Mouse (Mus musculus): ENCODE measurements around the gene Braf.

The Braf gene

DNA sequence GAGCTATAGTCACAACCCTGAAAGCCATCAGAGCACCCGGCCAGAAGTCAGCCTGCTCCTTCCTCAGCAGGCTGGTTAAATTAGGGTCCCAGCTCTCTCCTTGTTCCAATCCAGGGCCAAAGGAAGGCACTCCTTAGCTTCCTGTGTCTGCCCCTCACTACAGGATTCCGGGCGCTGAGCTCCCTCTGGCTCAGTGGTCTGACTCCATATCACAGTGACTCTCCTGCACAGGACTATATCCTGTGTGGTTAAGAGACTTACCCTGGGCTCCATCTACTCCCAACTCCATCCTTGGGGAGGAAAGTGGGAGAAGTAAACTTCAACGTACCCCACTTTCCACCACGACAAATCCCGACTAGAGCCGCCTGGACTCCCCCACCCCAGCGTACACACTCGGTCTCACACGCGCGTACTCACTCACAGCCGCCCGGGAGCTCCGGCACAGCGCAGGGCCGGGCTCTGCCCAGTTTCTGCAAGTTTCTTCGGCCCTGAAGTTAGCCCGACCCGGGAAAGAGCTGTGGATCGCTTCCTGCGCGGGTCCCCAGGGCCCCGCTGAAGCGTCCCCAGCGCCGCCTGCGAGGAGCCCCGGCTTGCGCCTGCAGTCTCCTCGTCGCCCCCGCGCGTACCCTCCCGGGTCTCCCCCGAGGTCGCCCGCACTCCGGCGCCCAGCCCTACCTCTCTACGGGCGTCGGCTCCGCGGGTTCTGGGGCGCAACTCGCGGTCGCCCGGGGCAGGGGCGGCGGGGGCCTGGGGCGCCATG lies 168.2 kb downstream of the Braf start:
- peak; percentile 9 for DNase-seq (ENCODE audit: low read depth, low spot score)

DNA sequence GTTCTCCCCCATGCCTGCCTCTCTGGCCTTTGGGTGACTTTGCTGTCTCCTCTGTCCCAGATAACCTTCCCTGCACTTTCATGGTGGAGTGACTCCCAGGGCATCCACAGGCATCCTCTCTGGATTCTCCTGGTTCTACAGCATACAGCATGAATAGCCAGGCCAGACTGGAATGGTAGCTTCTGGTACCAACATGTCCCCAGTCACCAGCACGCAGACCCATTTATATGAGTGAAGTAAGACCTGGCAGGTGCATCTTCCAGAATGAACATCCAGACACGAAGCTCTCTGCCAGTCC lies 169.7 kb downstream of the Braf start:
- DNase-seq (ENCODE audit: low read depth, low spot score), result no peak

DNA sequence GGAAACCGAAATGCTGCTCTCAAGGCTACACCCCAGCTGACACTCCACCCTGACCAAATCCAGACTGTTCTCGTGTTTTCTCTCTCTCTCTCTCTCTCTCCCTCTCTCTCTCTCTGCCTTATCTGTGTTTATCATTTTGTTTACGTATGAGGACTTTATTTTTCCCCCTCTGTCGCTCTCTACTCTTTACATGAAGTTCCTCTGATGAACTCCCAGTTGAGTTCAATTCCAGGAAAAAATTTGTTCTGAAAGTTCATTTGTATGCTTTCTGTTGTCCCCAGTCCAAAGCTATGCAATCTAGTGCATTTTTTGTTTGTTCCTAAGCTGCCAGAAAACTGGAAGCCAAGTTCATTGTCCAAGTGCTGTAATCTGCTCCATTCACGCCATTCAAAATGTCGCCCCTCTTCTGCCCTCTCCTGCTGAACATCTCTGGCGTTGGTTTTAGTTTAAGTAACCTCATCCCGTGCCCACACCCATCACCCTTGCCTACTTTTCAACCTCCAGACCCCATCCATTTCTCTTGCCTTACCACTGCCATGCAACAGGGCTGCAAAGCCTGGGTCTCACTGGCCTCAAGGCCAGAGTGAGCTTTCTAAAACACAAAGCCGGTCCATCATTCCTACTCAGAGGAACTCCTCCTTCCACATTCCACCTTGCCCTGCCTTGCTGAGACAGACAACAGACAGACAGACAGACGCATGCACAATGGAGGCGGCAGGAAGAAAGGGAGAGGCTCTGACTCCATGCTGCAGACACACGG lies 170.2 kb downstream of the Braf start:
- DNase-seq (ENCODE audit: low read depth, low spot score), result no peak

Data from CD4-positive, CD25-positive, alpha-beta regulatory T cell, adult 2 months (primary cell).